Mouse (Mus musculus) layer of hippocampus, postnatal 36 days (tissue): ENCODE results near the gene Olfr1118. TPM values are rescaled to one million over a fixed set of nuclear protein-coding genes. Genes with fewer than 3 reads are reported as not detected.
"Not testable (repeated sequence)": the region's sequence is repeated elsewhere in the genome, so short reads cannot be mapped to it uniquely, and the experiment has no call there.

ENCODE experiments used
- DNase-seq, 2 experiments: peaks; one replicate each; pipeline ENCODE4 v3.0.0; 2022
- total RNA-seq, 2 experiments: library from RNA; stranded (reverse); gene quantifications; 2 replicates each; pipeline ENCODE4 v1.2.3; 2021

The Olfr1118 gene
- not detected for total RNA-seq

DNA sequence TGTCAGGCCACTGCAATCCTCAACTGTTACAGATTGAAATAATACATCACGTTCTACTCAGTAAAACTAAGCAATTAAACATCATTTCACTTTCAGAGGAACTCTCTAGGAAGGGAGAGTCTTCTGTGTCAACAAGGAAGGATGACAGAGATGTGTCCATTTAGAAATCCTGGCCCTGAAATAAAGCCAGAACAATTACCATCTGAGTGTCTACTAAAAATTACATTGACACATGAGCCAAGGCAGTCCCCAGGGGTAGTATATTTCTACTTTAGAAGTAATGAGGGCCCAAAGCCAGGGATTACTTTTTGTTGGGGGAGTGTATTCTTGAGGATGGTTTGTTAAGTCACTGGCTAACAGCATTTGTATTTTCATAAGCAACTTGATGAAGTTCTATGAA is at the start of gene Olfr1118:
TSS of gene Olfr1118 (plus strand) at position 301 of the 400 bp plus-strand sequence.
- no peak for DNase-seq

- no peak for DNase-seq
Measured at GRCm38 (mm10) chr2:87267234-87267633, 40.1 kb upstream of the Olfr1118 start, which contains the start of gene Olfr1116. Gene Olfr1116 (plus strand): TSS chr2:87267534.

- not testable (repeated sequence) for DNase-seq
Measured at GRCm38 (mm10) chr2:87293977-87294376, 13.4 kb upstream of the Olfr1118 start.

DNA sequence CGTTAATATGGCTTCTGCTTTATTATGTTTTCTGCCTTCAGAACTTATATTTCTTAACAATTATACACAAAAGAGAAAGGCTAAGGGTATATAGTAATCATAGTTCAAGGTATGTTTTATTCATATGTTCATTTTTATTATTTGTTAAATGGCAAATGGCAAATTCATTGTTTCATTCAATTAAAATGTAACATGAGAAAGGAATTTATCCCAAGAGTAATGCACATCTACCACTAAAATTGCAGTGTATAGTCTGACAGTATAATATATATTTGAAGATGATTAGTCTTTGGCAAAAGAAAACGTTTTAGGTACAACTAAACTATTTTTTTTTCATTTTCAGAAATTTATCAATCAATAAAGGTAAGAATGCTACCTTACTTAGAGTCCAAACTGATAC is 47.1 kb downstream of the Olfr1118 start, which contains the start of gene Olfr1120:
TSS of gene Olfr1120 (plus strand) at position 301 of the 400 bp plus-strand sequence.
- DNase-seq, result no peak

DNA sequence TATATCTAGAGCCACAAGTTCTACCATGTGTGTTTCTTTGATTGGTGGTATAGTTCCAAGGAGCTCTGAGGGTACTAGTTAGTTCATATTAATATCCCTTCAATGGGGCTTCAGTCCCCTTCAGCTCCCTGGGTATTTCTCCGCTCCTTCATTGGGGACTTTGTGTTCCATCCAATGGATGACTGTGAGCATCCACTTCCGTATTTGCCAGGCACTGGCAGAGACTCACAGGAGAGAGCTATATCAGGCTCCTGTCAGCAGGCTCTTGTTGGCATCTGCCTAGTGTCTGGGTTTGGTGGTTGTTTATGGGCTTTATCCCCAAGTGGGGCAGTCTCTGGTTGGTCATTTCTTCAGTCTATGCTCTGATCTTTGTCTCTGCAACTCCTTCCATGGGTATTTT is 52.7 kb downstream of the Olfr1118 start:
- not testable (repeated sequence) for DNase-seq

Other genes starting within 250 kb of the Olfr1118 start
- not detected for gene Olfr1107, start 231.8 kb upstream of the Olfr1118 start, total RNA-seq
- not detected for gene Olfr1109, start 211.6 kb upstream of the Olfr1118 start, total RNA-seq
- not detected for gene Olfr259, start 193.0 kb upstream of the Olfr1118 start, total RNA-seq
- gene Olfr1110, start 167.3 kb upstream of the Olfr1118 start, total RNA-seq, result not detected
- gene Olfr1111, start 155.0 kb upstream of the Olfr1118 start, total RNA-seq, result not detected
- gene Olfr1112, start 119.8 kb upstream of the Olfr1118 start, total RNA-seq, result not detected
- gene Olfr1113, start 98.6 kb upstream of the Olfr1118 start, total RNA-seq, result not detected
- not detected for gene Olfr1115, start 59.6 kb upstream of the Olfr1118 start, total RNA-seq
- gene Olfr1116, start 40.0 kb upstream of the Olfr1118 start, total RNA-seq, result not detected
- gene Olfr1120, start 47.2 kb downstream of the Olfr1118 start, total RNA-seq, result not detected
- gene Olfr1121, start 62.3 kb downstream of the Olfr1118 start, total RNA-seq, result not detected
- gene Olfr1122, start 78.3 kb downstream of the Olfr1118 start, total RNA-seq, result not detected
- not detected for gene Olfr1123, start 109.1 kb downstream of the Olfr1118 start, total RNA-seq
- gene Olfr1124, start 122.7 kb downstream of the Olfr1118 start, total RNA-seq, result not detected
- not detected for gene Olfr1126, start 146.4 kb downstream of the Olfr1118 start, total RNA-seq
- gene Pramel7, start 189.5 kb downstream of the Olfr1118 start, total RNA-seq, result not detected
- gene Pramel6, start 199.0 kb downstream of the Olfr1118 start, total RNA-seq, result not detected
- not detected for gene Olfr153, start 224.2 kb downstream of the Olfr1118 start, total RNA-seq
- not detected for gene Olfr1128, start 238.0 kb downstream of the Olfr1118 start, total RNA-seq